Mouse (Mus musculus): Measurements from ENCODE around the gene BC049352. TPM values are rescaled to one million over a fixed set of nuclear protein-coding genes. Genes with fewer than 3 reads are reported as not detected.

BC049352 gene
- polyA plus RNA-seq, 3 experiments from 2014 or later, result 2.7 to 4.2 (median 4.1) TPM

DNA sequence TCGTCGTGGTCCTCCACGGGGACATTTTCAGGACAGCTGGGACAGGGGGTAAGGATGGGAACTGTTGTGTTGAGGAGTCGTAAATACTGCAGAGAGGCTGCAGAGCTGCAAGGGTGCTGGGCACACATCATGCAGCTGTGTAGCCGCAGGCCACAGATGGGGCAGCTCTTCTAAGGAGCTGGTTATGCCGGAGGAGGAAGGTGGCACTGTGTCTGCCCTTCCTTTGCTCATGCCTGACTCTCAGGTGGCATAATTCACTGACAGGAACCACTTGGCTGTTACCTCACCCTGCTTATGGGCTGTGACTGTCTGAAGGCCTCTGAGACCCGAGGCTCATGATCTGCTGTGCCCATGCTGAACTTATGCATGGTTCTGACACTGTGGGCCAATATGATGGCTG is 68.5 kb downstream of the BC049352 start:
- ATAC-seq, result no peak

DNA sequence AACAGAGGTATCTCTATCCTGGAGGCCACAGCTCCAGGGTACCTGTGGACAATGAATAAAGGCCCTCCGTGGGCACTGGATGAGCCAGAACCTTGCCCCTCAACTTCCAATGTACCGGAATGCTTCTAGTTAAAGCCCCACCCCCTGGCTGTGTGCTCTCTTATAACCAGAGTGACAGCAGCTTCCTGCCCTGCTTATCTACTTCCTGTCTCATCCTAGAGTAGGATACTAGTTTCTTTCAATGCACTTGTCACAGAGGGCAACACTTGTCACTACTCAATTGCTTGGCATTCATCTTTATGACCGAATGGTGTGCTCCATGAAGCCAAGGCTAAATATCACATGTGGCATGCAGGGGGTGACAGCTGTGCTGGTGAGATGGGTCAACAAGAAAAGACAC is 69.5 kb downstream of the BC049352 start:
- peak; percentile 67 for ATAC-seq

DNA sequence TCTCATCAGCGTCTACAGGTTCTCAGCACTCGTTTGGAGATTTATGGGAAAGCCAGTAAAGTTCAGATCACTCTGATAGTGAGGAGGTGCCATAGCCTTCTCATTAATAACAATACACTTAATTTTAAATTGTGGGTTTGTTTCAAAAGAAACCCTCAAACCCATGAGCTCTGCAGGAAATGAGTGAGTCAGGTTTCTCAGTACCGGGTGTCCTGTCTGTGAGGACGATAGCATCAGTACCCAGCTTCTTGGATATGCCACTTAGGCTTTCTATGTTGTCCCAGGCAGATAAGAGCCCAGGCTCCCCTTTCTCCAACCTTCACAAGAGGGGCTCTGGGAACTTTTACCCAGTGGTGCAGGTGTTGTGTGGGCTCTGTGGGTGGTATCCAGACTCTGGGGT is 70.2 kb downstream of the BC049352 start:
- ATAC-seq, result peak; percentile 56

DNA sequence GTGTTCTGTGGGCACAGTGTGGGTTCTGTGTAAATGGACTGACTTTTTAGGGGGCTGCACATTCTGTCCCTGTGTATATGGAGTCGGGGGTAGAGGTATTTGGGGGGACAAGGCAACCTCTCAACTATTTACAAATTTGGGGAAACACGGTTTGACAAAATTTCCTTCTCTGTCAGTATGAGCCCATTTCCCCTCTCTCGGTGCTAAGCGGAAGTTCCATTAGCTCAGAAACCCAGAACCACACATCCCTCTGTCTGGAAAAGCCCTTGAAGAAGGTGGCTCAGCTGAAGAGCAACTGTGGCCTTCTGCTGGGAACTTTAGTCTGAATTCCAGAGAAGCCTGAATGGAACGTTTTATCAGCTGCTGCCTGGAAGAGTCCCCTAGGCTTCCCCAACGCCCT is 70.6 kb downstream of the BC049352 start:
- peak; percentile 27 for ATAC-seq

DNA sequence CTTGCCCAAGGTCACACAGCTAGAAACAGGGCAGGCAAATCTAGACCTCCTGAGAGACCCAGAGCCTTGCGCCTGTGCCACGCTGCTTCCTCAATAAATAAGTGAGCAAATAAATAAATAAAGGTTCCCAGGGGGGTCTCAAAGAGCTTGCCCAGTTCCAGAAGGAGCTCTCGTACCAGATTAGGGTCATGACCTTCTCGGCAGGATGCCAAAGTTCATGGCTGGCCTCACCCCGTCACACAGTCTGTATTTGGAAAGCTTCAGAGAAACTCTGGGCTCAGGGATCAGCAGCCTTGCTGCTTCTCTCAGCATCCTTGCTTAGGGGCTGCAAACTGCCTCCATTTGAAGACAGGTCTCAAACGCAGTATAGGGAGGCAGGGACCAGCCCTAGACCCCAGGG is 72.2 kb downstream of the BC049352 start:
- ATAC-seq, result no peak

DNA sequence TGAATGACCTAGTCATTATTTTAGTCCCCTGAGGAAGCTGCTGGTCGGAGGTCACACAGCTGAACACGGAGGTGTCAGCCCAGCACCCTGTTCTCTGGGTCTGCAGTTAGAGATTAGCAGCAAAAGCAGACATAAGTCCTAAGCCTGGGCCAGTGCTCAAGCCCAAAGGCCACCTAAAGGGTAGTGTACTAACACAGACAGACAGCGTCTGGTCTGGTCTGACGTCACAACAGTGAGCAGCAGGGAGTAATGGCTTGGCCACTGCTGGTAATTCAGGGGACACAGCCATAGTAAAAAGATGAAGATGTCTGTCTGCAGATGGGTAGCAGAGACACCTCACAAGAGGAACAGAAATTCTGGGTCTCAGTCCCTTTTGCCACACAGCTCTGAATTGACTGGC is 72.8 kb downstream of the BC049352 start:
- ATAC-seq, result no peak

DNA sequence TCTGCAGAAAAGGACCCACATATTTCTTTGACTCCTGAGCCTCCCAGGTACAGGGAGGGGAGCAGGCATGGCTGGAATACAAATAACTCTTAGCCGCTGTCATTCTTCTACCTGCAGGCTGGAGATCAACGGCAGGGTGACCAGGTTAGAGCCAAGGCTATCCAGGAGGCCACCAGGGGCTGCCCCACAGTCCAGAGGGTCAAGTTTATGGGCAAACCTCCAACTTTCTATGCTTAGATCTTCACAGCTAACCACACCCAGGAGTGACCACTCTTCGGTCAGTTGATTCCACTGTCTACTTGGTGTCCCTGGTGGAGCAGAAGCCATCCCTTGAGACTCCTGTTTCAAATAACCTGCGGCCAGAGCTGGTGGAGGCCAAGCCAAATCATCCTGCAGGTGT is 73.6 kb downstream of the BC049352 start:
- no peak for ATAC-seq

DNA sequence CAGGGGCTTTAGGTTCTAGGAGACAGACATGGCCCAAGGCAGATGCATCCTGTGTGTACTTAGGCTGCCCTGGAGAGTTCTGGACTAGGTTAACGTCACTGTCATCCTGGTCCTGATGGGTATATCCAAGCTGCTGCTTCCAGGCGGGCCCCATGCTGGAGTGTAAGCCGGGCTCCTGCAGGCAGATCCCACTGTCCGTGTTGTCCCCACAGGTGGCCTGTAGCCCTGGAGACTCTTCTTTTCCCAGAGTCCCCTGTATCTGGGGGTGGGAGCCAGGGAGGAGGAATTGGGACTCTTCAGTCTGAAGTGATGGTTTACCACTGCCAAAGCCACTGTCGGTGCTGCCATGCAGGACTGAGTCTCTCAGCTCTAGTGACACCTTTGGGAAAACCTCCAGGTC is 74.2 kb downstream of the BC049352 start:
- no peak for ATAC-seq

DNA sequence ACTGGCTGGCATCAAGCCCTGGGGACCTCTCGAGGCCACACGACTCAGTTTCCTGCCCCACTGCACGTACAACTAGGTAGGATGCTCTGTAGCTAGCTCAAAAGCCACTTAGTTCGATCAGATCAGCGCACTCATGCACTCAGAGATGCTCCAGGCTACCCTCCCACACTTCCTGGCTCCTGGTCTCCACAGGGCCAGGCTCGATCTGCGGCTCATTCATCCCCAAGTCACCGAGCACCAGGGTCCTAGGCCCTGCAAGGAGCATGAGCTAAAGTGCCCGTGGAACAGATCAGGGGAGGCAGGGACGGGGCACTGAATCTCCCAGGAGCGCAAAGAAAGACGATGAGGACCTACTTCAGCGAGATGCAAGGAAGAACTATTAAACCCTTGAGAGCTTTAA is 77.3 kb downstream of the BC049352 start:
- no peak for ATAC-seq

DNA sequence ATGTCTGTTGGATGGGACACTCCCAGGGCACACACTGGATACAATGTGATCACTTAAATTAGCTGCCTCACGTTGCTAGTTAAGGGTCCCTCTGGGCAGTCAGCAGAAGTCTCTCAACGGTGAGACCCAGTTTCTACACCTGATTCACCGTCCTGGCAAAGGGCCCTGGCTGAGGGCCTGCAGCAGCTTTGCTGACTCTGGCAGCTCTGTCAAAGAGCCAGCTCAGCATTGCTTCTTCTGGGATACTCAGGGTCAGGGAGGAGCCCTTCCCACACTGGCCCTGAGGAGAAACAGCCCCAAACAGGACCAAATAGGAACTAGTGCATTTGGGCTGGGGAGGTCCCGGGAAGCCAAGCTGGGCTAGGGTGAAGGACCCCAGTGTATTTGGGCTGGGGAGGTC is 79.7 kb downstream of the BC049352 start:
- no peak for ATAC-seq

DNA sequence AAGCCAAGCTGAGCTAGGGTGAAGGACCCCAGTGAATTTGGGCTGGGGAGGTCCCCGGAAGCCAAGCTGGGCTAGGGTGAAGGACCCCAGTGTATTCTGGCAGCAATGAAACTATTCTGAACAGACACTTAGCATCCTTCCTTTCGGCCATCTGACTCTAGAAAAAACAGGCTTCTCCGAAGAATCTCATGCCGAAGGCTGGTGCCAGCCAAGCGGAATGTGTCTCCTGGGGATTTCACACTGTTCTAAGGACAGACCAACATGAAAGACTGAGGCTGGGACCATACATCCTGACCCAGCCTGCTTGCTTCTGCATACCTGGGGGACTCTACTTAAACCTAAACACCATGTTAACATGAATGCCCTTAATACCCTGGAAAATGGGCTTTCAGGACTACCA is 80.1 kb downstream of the BC049352 start:
- ATAC-seq, result no peak

DNA sequence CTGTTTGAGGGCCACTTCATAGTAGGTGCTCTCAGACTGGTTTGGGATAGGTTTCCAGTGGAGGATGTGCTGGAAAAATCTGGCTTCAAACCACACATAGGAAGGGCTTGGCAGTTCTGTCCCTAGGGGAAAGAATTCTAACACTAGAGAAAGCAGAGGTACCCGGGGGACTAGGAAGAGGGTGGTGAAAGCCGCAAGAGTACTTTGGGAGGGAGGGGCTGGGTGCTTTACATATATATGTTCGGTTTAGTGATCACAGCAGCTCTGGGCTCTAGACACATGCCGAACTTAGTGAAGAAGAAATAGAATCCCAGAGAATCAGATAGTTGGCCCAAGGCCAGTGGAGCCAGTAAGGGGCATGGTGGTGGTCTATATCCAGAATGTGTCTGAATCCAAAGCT is 85.3 kb downstream of the BC049352 start:
- ATAC-seq, result no peak

DNA sequence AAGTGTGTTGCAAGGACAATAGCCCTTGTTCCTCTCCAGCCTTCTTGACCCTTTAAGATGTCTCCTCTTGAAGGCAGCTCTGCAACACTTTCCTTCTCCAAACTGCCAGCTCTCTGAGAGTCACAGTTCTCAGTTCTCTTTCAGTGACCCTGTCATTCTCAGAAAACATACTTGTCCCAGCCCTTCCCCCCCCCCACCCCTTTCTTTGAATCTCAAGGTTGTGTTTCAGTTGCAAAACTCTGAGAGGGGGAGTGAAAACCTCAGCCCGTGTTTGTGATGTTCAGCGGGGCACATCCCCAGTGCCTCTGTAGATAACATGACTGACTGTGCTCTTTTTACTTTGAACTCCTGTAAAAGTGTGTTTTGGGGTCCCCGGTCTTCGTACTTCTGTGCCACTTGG is 86.3 kb downstream of the BC049352 start:
- peak; percentile 41 for ATAC-seq

DNA sequence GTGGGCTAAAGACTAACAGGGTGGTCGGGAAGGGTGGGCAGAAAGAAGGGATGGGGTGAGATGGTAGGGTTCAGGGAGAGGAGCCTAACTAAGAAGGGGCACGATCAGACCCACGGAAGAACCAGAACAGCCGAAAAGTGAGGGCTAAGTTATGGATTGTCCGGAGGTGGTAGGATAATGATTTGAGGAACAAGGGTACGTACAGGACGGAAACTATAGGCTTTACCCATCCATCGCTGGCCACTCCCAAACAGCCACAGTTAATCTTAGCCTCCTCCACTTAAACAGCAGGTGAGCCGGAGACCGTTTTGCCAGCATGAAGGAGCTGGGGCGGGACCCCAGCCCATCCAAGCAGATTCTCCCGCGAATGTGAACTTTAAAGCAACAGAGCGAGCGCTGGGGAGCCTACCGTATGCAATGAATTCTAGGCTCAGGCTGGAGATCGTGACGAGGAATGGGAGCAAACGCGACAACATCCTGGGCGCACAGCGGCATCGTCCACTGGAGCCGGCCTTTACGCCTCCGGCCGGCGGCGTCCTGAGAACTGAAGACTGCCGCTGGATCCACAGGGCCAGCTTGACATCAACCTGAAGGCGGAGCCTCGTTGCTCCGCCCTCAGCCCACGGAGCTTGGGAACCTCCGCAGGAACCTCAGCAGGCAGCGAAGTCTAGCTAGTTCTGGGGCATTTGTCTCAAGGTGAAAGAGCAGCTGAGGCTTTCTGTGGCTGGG is 87.0 kb downstream of the BC049352 start, which contains the start of gene Il10ra:
TSS of gene Il10ra (minus strand) at position 553 of the 729 bp plus-strand sequence.
- ATAC-seq, result peak; percentile 74

DNA sequence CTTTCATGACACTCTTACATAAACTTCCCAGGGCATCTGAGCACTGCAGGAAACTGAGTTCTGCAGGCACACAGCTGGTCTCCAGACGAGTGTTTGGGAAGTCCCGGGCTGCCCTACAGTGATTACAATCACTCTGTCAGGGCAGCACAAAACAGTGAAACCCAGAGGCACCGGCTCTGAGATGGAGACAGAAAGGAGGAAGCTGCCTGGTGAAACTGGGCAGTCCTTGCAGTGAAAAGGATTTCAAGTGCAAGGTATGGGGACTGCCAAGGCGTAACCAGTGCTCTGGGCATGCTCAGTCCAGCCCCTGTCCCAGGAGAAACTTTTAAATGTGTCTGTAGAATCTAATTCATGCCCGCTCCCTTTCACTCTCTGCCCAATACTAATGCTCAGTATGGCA is 90.4 kb downstream of the BC049352 start:
- no peak for ATAC-seq

DNA sequence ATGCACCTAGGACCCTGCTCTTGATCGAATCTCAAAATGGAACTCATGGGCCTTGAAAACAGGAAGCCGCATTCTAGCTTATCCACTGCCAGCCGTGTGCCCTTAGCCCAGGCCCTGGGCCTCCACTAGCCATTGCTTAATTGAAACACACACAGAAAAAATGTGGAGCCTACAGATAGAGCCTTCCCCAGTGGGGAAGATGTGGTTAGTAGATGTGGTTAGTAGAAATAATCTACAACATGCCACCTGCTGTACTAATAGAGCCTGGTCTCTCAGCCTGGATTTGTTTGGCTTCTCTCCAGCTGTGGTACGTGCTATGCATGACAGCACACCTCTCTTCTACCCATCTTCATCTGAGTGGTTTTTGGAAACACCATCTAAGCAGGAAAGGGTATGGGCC is 92.4 kb downstream of the BC049352 start:
- peak; percentile 32 for ATAC-seq

DNA sequence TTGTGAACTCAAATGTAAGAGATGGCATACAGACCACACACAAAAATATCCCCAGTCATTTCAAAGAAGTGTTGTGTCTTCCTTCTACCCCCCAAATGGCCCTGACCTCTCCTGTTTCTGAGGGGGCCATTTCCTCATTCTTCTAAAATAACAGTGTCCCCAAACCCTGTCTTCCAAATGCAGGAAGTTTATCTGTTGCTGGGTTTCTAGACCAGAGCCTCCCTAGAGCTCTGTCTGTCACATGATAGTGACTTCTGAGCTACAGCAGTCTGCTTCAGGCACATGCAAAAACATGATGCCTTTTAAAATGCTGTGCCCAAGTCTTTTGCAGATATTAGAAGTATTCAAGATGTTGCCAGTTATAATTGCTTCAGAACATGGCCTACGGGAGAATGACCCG is 92.8 kb downstream of the BC049352 start:
- ATAC-seq, result no peak

DNA sequence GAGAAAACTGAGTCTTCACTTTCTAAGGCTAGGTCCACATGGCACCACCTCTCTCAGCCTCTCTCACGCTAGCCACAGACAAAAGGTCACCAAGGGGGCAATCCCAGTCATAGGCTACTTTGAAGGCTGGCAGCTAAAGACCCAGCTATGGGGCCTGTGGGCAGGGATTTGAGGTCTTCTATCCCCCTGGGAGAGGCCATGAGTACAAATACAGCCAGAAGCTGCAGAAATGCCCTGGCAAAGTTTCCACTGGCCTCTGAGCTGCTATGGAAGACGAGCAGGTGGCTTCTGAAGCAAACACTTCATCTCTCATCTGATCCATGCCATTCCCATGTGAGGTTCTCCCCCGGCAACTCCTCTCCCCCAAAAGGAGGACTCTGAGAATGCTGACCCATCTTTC is 98.3 kb downstream of the BC049352 start:
- no peak for ATAC-seq

DNA sequence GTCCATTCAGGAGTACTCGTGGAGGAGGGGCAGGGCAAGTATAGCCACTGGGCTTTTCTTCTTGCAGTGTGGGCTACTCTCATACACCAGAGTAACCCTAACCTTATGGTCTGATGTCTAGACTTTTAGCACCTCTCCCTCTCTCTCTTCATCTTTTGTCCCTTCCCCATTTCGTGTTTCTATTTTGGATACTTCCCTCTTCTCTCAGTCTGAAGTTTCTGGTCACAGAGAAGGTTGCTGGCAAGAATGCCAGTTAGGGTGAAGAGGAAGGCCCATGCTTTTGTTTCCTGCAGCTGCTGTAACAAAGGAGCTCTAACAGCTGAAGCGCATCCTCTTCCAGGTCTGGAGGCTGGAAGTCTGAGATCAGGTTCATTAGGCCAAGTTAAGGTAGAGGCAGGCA is 99.1 kb downstream of the BC049352 start:
- ATAC-seq, result no peak

DNA sequence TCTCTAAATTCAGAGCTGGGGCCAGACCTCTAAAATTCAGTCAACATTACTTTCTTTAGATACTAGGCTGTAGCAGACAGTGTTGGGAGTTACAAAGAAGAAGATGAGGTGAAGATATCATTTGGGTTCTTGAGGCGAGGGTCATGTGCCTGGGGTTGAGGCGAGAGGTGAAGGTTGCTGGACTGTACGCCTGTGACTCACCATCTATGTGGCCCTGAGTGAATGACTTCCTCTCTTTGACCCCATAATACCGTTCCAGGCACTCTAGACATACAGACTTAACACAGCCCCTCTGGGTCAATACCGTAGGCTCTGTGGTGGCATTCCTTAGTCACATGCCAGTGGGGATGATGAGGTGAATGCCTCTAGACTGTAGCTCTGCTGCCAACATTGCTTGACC is 100.7 kb downstream of the BC049352 start:
- no peak for ATAC-seq

DNA sequence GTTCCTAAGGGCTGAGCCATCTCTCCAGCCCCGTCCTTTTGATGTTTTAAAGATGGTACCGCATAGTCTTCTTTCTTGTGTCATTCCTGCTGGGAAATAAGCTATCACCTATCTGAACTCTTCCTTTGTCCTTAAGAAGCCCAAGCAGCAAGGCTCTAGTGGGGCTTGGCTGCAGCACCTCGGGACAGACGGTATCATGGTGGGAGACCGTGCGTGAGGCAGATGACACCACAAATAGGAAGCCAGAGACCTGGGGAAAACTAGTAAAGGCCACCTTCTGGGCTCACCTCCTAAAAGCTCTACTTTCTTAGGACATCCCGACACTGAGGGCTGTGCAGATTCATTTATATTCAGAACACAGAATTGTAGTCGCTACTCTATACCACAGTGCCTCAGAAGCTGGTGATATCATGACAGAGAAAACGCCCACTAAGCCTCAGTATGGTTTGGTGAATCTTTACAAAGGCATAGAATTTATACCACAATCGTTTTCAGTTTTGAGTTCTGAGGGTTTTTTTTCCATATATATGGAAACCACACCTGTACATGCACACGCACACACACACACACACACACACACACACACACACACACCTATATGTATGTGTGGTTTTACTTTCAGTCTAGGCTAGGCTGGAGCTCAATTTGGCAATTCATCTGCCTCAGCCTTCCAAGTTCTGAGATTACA is 109.8 kb downstream of the BC049352 start:
- peak; percentile 70 for ATAC-seq

DNA sequence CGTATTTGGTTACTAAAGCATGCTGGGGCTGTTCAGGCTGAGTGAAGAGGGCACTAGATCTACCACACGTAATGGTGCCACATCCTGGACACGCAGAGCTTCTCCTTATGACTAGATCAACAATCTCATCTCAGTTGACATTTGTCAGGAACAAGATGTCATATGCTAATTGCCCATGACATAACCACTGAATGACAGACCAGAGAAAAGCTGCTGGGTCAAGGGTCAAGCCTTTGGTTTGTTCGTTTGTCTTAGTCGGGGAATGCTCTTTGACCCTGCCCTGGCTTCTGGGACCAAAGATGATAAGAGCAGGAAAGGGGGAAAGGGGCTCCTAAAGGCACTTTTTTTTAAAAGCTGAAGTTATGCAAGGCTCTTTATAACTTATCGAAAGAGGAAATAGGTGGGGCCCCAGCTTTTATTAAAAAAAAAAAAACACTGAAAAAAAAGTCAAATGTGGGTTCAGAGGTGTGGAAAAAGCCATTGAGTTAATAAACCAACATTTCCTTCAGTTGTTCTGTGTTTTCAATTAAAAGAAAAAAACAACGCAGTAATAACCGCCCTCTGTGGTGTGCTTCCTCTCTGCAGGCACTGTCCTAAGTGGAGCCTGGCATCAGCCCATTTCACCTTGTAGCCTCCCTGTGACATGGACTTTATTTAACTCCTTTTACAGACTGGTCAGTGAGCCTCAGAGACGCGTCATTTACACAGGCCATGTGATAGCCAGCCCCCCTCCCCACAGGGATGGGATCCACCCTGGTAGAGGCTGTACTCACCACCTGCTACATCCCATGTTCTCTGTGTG is 112.6 kb downstream of the BC049352 start:
- ATAC-seq, result peak; percentile 77

DNA sequence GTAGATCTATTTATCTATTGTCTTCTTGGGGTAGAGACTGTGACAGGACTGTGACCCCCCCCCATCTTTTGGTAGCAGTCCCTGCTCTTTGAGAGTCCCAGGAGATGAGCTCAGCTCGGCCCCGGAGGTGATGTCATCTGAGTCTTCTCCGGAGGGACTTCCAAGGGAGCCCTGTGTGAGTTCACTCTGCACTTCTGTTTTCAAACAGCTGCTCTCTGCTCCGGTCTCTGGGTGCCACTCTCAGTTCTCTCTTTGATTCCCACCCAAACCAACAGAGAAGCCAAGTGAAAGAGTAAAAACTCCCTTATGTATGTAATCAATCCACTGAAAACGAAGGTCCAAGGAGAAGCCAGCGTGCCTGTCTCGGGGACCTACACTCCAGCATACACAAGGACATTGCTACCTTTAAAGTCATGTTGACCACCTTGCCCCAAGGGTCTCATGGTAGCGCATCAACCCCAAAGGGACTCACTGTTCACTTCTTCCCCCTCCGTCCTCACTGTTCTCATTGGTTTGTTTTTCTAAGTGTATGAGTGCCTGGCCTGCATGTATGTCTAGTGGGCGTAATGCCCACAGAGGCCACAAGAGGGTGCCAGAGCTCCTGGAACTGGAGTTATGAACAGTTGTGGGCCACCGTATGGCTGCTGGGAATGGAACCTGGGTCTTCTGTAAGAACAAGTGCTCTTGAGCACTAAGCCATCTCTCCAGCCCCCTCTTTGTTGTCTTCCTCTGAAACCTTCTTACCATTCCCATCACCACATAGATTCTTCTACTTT is 117.6 kb downstream of the BC049352 start:
- ATAC-seq, result no peak

Measured in inflammation-experienced regulatory T-cells, adult 6 months (primary cell).